Mouse (Mus musculus): ENCODE data around the gene Inafm2. TPM values are rescaled to one million over a fixed set of nuclear protein-coding genes. Genes with fewer than 3 reads are reported as not detected.
A peak's percentile ranks its signal among the peaks of the same experiment; 100 is the strongest.

The Inafm2 gene
- total RNA-seq, 2 experiments from 2014 or later = 41.5 to 43.0 TPM

DNA sequence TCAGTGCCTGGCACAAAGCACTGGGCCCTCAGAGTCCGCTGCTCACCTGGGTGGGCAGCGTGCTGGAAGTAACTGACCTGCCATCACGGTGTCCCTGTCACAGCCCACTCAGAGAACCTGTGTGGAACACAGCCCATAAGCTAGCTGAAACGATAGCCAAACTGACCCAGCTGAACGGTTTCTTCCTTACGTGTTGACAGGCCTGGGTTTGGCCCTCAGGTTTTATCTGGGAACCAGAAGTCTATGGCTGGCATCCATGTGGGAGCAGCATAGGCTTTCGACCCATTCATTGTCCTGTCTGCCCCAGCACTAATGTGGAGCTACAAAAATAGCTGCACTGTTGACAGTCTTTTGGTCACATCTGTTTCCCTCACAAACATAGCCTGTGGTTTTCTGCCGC is 4.9 kb downstream of the Inafm2 start:
- intact Hi-C loops (cut with DNase I) = no loop called here
- no peak for DNase-seq (ENCODE audit: low spot score in 2 of 2)

DNA sequence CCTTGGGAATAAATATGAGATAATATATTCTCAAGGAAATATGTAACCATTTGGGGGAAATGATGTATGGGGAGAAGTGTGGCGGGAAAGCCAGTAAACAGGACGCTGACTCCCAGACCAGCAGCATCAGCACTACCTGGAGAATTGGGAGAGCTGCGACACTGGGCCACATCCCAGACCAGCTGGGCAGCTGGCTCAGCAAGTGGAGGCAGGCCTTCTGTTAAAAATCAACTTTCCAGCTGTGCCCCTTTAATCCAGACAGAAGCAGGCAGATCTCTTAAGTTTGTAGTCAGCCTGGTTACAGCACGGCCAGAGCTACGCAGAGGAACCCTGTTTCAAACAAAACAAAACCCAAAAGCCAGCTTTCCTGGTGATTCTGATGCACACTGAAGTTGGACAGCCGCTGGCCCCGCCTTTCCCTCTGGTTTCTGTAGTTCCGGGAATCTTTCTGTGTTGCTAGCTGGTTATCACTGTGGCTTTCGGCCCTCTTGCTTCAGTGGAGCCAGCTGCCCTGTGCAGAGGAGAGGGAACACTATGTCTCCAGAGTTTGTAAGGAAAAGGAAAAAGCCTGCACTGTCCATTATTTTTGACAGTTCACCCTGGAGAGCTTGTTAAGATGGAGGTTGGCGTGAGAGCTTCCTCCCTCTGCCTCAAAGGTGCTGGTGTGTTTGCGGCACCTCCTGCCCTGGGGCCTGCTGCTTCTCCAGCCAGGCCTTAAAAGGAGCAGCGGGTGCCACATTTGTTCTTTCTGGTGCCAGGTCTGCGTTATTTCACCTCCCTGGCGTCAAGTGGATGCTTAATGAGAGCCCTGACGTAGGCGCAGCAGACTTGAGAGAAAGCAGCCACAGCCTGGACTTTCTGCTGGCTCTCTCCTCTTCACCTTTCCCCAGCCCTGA is 6.6 kb downstream of the Inafm2 start:
- intact Hi-C loops (cut with DNase I) = no loop called here
- DNase-seq (ENCODE audit: low spot score in 2 of 2) = no peak

GRCm38 (mm10) chr2:118752792-118753108 is 7.2 kb downstream of the Inafm2 start:
- intact Hi-C loops (cut with DNase I) = no loop called here
- no peak for DNase-seq (ENCODE audit: low spot score in 2 of 2)

DNA sequence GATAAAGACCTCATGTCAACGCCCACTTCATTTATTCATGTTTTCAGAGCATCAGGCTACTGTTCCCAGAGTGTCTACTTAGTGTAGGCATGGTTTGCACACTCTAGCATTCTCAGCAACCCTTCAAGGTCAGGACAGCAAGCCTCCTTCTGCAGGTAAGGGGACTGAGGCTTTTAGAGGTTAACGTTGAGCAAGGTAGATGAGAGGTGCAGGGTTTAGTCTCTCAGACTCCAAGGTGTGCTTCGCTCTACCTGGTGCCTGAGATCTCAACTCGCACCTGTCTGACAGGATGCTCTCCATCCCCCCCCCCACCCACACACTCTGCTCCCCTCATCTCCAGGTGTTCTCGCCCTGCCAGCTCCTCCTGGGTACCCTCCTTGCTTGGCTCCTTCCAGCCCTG is 8.6 kb downstream of the Inafm2 start:
- no peak for DNase-seq (ENCODE audit: low spot score in 2 of 2)
- intact Hi-C loops (cut with DNase I) = no loop called here

DNA sequence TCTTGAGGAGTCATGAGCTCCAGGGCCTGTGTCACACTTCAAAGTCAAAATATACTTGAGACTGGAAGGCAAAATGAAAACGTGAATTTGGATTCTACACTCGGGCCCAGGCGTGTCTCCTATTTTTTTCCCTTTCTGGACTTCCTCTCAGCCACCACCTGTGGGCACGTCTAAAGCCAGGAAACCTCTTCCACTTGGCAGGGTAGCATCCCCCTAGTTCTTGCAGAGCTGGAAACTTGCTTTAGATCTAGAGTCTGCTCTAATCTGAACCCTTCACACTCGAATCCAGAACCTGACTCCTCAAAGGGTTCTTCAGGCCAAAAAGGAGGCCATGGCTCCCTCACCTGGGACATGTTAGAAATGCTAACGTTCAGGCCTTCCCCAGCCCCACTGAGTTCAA is 9.8 kb downstream of the Inafm2 start:
- DNase-seq (ENCODE audit: low spot score in 2 of 2) = no peak
- intact Hi-C loops (cut with DNase I) = no loop called here

GRCm38 (mm10) chr2:118756103-118756502 is 10.5 kb downstream of the Inafm2 start:
- no peak for DNase-seq (ENCODE audit: low spot score in 2 of 2)

GRCm38 (mm10) chr2:118759828-118760227 is 14.3 kb downstream of the Inafm2 start:
- no peak for DNase-seq (ENCODE audit: low spot score in 2 of 2)
- intact Hi-C loops (cut with DNase I) = loop anchor here (5.0 kb wide), 1 partner anchor 122 kb away; no protein-coding TSS in a partner anchor

More at GRCm38 (mm10) chr2:118756103-118756502, 10.5 kb downstream of the Inafm2 start:
- intact Hi-C loops (cut with DNase I) = no loop called here

- DNase-seq (ENCODE audit: low spot score in 2 of 2) = no peak
- intact Hi-C loops (cut with DNase I) = loop anchor here (5.0 kb wide), 1 partner anchor 122 kb away; no protein-coding TSS in a partner anchor
These were observed 14.9 kb downstream of the Inafm2 start for GRCm38 (mm10) chr2:118760311-118761025.

GRCm38 (mm10) chr2:118761358-118761757 is 15.8 kb downstream of the Inafm2 start:
- intact Hi-C loops (cut with DNase I) = loop anchor here (5.0 kb wide), 1 partner anchor 121 kb away; no protein-coding TSS in a partner anchor
- DNase-seq (ENCODE audit: low spot score in 2 of 2) = no peak

- peak; percentile 80 to 83 for DNase-seq (ENCODE audit: low spot score in 2 of 2)
- intact Hi-C loops (cut with DNase I) = loop anchor here (2.0 to 5.0 kb wide), 2 partner anchors 15 to 120 kb away; no protein-coding TSS in a partner anchor
These were observed 16.6 kb downstream of the Inafm2 start, which contains the start of gene Ccdc9b for GRCm38 (mm10) chr2:118761906-118762783. TSS of gene Ccdc9b (minus strand) at chr2:118762661.

DNA sequence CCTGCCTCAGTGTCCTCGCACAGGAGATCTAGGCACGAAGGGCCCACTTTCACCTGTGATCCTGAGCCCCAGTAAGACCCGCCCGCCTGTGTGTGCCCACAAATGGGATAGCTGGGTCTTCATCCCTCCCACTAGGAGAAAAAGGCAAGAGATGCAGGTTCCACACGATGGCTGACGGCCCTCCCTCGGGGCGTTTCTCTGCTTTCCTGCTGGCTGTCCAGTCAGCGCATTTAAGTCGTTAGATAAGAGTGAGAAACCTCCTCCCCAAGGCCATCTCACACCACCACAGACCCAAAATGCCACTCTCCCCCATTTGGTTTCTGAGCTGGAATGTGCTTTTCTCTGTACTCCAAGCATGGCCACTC is 17.2 kb downstream of the Inafm2 start:
- no peak for DNase-seq (ENCODE audit: low spot score in 2 of 2)
- intact Hi-C loops (cut with DNase I) = loop anchor here (2.0 to 5.0 kb wide), 2 partner anchors 16 to 120 kb away; no protein-coding TSS in a partner anchor

DNA sequence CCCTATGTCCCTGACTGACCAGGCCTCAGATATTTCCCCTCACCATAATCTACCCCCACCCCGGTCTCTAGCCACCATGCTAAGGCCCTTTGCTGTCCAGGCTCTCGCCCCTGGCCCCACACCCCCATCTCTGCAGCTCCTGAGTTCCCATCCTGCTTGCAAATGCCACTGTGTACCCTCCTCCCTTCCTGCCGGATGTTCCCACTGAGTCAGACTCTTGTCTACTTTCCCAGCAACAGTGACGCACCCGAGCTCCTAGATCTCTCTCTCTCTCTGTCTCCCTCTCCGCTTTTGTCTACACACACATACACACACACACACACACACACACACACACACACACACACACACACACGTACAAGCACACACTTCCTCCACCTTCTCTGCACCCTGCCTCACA is 17.9 kb downstream of the Inafm2 start:
- intact Hi-C loops (cut with DNase I) = loop anchor here (2.0 to 5.0 kb wide), 2 partner anchors 17 to 119 kb away; no protein-coding TSS in a partner anchor

DNA sequence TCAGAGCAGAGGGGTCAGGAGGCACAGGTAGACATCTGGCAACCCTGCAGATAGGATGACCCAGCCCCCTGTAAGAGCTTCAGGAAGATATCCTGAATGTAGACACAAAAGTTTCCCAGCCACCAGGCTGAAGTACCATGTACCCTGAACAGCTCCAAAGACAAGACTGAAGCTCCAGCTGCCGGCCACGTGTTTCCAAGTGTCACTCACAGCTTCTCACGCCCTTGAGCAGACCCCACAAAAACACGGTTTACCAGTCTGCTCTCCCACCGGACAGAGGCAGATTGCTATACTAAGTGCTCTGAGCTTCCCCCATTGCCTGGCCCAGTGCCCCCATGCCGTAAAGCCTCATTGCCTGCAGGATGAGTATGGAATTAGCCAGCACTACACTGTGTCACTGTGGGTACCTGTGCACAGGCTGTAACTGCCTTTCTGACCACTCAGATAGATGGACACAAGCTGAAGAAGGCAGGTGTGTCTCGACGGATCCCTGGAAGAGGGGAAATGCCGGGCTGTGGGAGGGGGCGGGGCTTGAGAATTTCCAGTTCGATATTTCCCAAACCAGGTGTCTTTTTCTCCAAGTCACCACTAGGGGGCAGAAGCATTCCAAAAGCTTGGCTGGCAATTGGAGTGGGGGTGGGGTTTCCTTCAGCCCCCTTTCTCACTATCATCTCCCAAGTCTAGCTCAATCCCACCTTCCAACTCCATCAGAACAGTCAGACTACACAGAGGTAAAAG is 18.7 kb downstream of the Inafm2 start:
- intact Hi-C loops (cut with DNase I) = loop anchor here (5.0 kb wide), 1 partner anchor 118 kb away; no protein-coding TSS in a partner anchor
- DNase-seq (ENCODE audit: low spot score in 2 of 2) = peak; percentile 34 to 43

More for the DNA sequence above, 17.9 kb downstream of the Inafm2 start:
- peak; percentile 57 to 58 for DNase-seq (ENCODE audit: low spot score in 2 of 2)

- intact Hi-C loops (cut with DNase I) = loop anchor here (5.0 kb wide), 2 partner anchors 97 to 117 kb away; partner anchors contain the start of gene Ivd
These were observed 19.3 kb downstream of the Inafm2 start for GRCm38 (mm10) chr2:118764875-118765274.

GRCm38 (mm10) chr2:118766041-118767033 is 20.8 kb downstream of the Inafm2 start:
- intact Hi-C loops (cut with DNase I) = loop anchor here (5.0 kb wide), 1 partner anchor 96 kb away; the partner anchor contains the start of gene Ivd
- DNase-seq (ENCODE audit: low spot score in 2 of 2) = no peak

More at GRCm38 (mm10) chr2:118764875-118765274, 19.3 kb downstream of the Inafm2 start:
- DNase-seq (ENCODE audit: low spot score in 2 of 2) = no peak

DNA sequence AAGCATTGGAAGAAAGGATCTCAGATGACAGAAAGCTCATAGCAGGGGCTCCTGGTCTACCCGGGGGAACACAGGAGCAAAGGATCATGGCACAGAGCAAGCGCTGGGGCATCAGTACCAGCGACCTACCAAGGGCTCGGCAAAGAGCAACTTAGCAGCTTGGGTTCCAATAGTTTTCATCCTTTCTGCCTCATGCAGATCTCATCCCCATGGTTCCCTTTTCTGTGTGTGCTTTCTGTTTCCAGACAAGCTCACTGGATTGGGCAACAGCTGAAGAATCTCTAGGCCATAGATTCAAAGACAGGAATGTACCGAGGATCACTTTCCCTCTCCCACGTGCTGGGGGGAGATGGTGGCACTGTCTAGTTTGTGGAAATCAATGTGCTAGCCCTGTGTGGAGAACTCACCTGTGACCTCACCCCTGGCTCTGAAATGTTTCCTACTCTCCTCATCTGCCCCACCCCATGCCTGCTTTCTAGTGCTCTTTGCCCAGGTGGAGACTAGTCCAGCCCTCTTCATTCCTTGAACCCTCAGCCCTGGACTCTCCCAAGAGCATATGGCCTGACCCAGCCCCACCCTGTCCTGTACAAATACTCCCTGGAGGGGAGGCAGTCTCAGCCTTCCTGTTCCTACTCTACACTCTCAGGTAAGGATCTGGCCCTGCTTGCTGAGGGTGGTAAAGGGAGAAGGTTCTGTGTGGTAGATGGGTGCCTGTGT is 26.8 kb downstream of the Inafm2 start, which contains the start of gene Phgr1:
Phgr1 (plus strand) TSS at position 612 of the 717 bp plus-strand sequence.
- intact Hi-C loops (cut with DNase I) = no loop called here
- no peak for DNase-seq (ENCODE audit: low spot score in 2 of 2)

DNA sequence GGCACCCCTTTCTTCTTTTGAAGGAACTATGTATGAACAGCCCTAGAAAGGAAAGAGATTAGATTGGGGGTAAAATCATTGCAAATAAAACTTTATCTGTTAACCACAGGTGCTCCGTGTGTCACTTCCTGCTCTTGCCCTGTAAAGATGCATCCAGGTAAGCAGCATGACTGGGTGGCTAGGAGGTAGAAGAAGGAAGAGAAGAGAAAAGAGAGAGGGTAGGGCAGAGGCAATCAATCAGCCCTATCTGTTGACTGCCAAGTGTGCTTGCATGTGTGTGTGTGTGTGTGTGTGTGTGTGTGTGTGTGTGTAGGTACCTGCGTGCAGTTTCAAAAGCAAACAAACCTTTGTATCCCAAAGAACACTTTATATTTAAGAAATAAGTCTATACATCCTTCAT is 29.0 kb downstream of the Inafm2 start:
- no peak for DNase-seq (ENCODE audit: low spot score in 2 of 2)
- intact Hi-C loops (cut with DNase I) = no loop called here
